23 mouse cellular contexts compared by ENCODE assay signal in genomic region chr8:13178137-13178536, GRCm38 (mm10). TPM values are rescaled to one million over a fixed set of nuclear protein-coding genes. Genes with fewer than 3 reads are reported as not detected.
DNase-seq lines count a peak whose midpoint lies in the region; ATAC-seq and TF ChIP-seq lines count a peak whose summit lies in the region.
"Had no signal": no experiment of that assay in that cellular context is flagged by ENCODE, and none has a peak within 500 bp of the region (broad histone marks: within the 10 kb centered on the region; RNA-seq: fewer than 3 reads in every experiment).

No protein-coding gene starts in this region.

- peak; percentile 21; the same call in 1 of the 2 replicates for ATAC-seq in liver, postnatal 0 days
- ATAC-seq in liver, embryonic 12.5 days = no peak
- 0 out of 2 replicates have a peak, but pooled peaks have one; percentile 2 for ATAC-seq in intestine, postnatal 0 days
- ATAC-seq in erythroblast, adult 5-6 weeks (replicated peaks; ENCODE audit: low FRiP score, poor library complexity, severe bottlenecking) = no peak
- ATAC-seq: CD4-positive, CD25-positive, alpha-beta regulatory T cell, adult 4 months; forebrain, embryonic 14.5 days; forebrain, embryonic 16.5 days had no signal

- H3K4me2 ChIP-seq in liver, postnatal 0 days (ENCODE audit: low read depth, low read length) = no peak overlapping the region
- H3K4me2 ChIP-seq in liver, embryonic 12.5 days = no peak overlapping the region
- H3K4me2 ChIP-seq in intestine, postnatal 0 days (replicated peaks; ENCODE audit: low read depth) = no peak overlapping the region
- H3K4me2 ChIP-seq: embryonic facial prominence, embryonic 12.5 days; forebrain, embryonic 12.5 days had no signal

- TF ChIP-seq CTCF in gastrocnemius, adult 2 months (IDR thresholded peaks at IDR 0.05) = no peak
- TF ChIP-seq CTCF in liver, postnatal 0 days (IDR thresholded peaks at IDR 0.05; ENCODE audit: low read depth) = no peak
- no peak for TF ChIP-seq CTCF in intestine, postnatal 0 days (IDR thresholded peaks at IDR 0.05; ENCODE audit: low read depth)
- no peak for TF ChIP-seq CTCF in thymus, adult 2 months (IDR thresholded peaks at IDR 0.05; ENCODE audit: borderline replicate concordance, control insufficient read depth, extremely low read depth, insufficient read depth, low read length, poor library complexity)

- peak overlapping the region; percentile 89; the same call in 1 of the 2 replicates for H3K27ac ChIP-seq in gastrocnemius, adult 2 months
- H3K27ac ChIP-seq in liver, postnatal 0 days (ENCODE audit: low read depth) = no peak overlapping the region
- no peak overlapping the region for H3K27ac ChIP-seq in liver, embryonic 12.5 days
- H3K27ac ChIP-seq in intestine, postnatal 0 days (ENCODE audit: low read depth, low read length) = peak overlapping the region; percentile 71
- no peak overlapping the region for H3K27ac ChIP-seq in thymus, adult 2 months (ENCODE audit: control insufficient read depth, insufficient read depth, low read length)
- H3K27ac ChIP-seq: embryonic facial prominence, embryonic 10.5 days; embryonic facial prominence, embryonic 12.5 days; forebrain, embryonic 10.5 days; forebrain, embryonic 12.5 days had no signal

- 88% methylated on average over 5 of the region's 5 CpGs for WGBS in liver, postnatal 0 days (ENCODE audit: insufficient replicate concordance)
- WGBS in liver, embryonic 12.5 days (ENCODE audit: insufficient replicate concordance) = 86% methylated on average over 5 of the region's 5 CpGs
- WGBS in intestine, postnatal 0 days = 85% methylated on average over 5 of the region's 5 CpGs
- 95% methylated on average over 5 of the region's 5 CpGs for WGBS in thymus, adult 2 months

- DNase-seq in gastrocnemius, adult 2 months = no peak
- DNase-seq in gastrocnemius, postnatal 10 days = no peak
- no peak for DNase-seq in liver, postnatal 0 days
- DNase-seq in thymus, adult 2 months = no peak
- DNase-seq: adrenal gland, adult 8-10 months; adrenal gland, postnatal 25 days; B cell, adult 2 months; cerebellum, adult 11-12 months; cerebellum, adult 2 months; cerebellum, adult 9-10 months; cerebellum, postnatal 10 days had no signal

- no peak overlapping the region for H3K9ac ChIP-seq in liver, postnatal 0 days (replicated peaks)
- H3K9ac ChIP-seq in liver, embryonic 12.5 days = no peak overlapping the region
- no peak overlapping the region for H3K9ac ChIP-seq in intestine, postnatal 0 days (ENCODE audit: low read depth, low read length)
- H3K9ac ChIP-seq: embryonic facial prominence, embryonic 12.5 days; forebrain, embryonic 12.5 days had no signal

- no peak overlapping the region for H3K4me3 ChIP-seq in gastrocnemius, adult 2 months
- H3K4me3 ChIP-seq in liver, postnatal 0 days (ENCODE audit: low read depth, low read length) = no peak overlapping the region
- H3K4me3 ChIP-seq in liver, embryonic 12.5 days = no peak overlapping the region
- H3K4me3 ChIP-seq in intestine, postnatal 0 days (ENCODE audit: low read depth, low read length) = no peak overlapping the region
- H3K4me3 ChIP-seq in thymus, adult 2 months (ENCODE audit: control insufficient read depth, insufficient read depth, low read length) = no peak overlapping the region
- H3K4me3 ChIP-seq: embryonic facial prominence, embryonic 10.5 days; embryonic facial prominence, embryonic 12.5 days; erythroblast, embryonic 14.5 days; forebrain, embryonic 10.5 days; forebrain, embryonic 12.5 days had no signal

- peaks cover 42% of the 10 kb centered on the region for H3K36me3 ChIP-seq in liver, postnatal 0 days (replicated peaks; ENCODE audit: insufficient read depth, low read length)
- peaks cover 58% of the 10 kb centered on the region for H3K36me3 ChIP-seq in liver, embryonic 12.5 days
- H3K36me3 ChIP-seq in intestine, postnatal 0 days (ENCODE audit: control insufficient read depth, insufficient read depth) = peaks cover 47% of the 10 kb centered on the region
- H3K36me3 ChIP-seq in thymus, adult 2 months (ENCODE audit: control insufficient read depth, insufficient read depth, low read length) = peaks cover 33% of the 10 kb centered on the region

- H3K9me3 ChIP-seq in liver, postnatal 0 days (ENCODE audit: low read length) = no peaks in the 10 kb centered on the region
- H3K9me3 ChIP-seq in liver, embryonic 12.5 days (replicated peaks) = no peaks in the 10 kb centered on the region
- no peaks in the 10 kb centered on the region for H3K9me3 ChIP-seq in intestine, postnatal 0 days (ENCODE audit: control insufficient read depth)
- H3K9me3 ChIP-seq: embryonic facial prominence, embryonic 10.5 days; embryonic facial prominence, embryonic 12.5 days; forebrain, embryonic 10.5 days; forebrain, embryonic 12.5 days; G1E had no signal

- no peaks in the 10 kb centered on the region for H3K27me3 ChIP-seq in liver, postnatal 0 days (ENCODE audit: insufficient read depth, low read length)
- no peaks in the 10 kb centered on the region for H3K27me3 ChIP-seq in liver, embryonic 12.5 days (replicated peaks)
- no peaks in the 10 kb centered on the region for H3K27me3 ChIP-seq in intestine, postnatal 0 days (replicated peaks; ENCODE audit: control insufficient read depth, insufficient read depth, low read length)
- no peaks in the 10 kb centered on the region for H3K27me3 ChIP-seq in thymus, adult 2 months (ENCODE audit: control insufficient read depth, insufficient read depth, low read length)
- H3K27me3 ChIP-seq: embryonic facial prominence, embryonic 12.5 days; forebrain, embryonic 12.5 days had no signal

- no peak for TF ChIP-seq POLR2A in thymus, adult 2 months (IDR thresholded peaks at IDR 0.05; ENCODE audit: control insufficient read depth, extremely low read depth, insufficient read depth, low read length, poor library complexity)

- H3K4me1 ChIP-seq in liver, postnatal 0 days (ENCODE audit: insufficient read depth) = no peaks in the 10 kb centered on the region
- peaks cover 22% of the 10 kb centered on the region for H3K4me1 ChIP-seq in liver, embryonic 12.5 days
- H3K4me1 ChIP-seq in intestine, postnatal 0 days (replicated peaks; ENCODE audit: control insufficient read depth, insufficient read depth, low read length) = no peaks in the 10 kb centered on the region
- H3K4me1 ChIP-seq in thymus, adult 2 months (replicated peaks; ENCODE audit: control insufficient read depth, insufficient read depth, low read length) = no peaks in the 10 kb centered on the region
- H3K4me1 ChIP-seq: embryonic facial prominence, embryonic 12.5 days; forebrain, embryonic 10.5 days; forebrain, embryonic 12.5 days had no signal

- intact Hi-C loops in gastrocnemius, adult 2 months (cut with DNase I) = no loop called here

- no peak for TF ChIP-seq EP300 in liver, postnatal 0 days (IDR thresholded peaks at IDR 0.05; ENCODE audit: low read depth)

RNA-seq across cellular contexts. Expression of gene Lamp1, which starts 19.2 kb away (rescaled TPM):
- 100 to 1,000 TPM; 378 to 400 TPM for total RNA-seq in gastrocnemius, adult 2 months (2021)
- total RNA-seq in gastrocnemius, postnatal 10 days (2021) = 100 to 1,000 TPM; 234 to 237 TPM
- 199 and 206 TPM in 2 replicates for polyA plus RNA-seq in liver, postnatal 0 days (2015; fragmentation: Nextera tagmentation; extraction: Ambion mirVana)
- 199 and 203 TPM in 2 replicates for polyA plus RNA-seq in liver, embryonic 12.5 days (2016; fragmentation: Nextera tagmentation; extraction: Ambion mirVana)
- polyA plus RNA-seq in intestine, postnatal 0 days (2015; fragmentation: Nextera tagmentation; extraction: Ambion mirVana) = 847 and 854 TPM in 2 replicates
- polyA plus RNA-seq in thymus, adult 2 months (2012; rRNA removed) = 345 and 388 TPM in 2 replicates
- 101 and 131 TPM in 2 replicates for total RNA-seq in erythroblast, adult 5-6 weeks (2015; ENCODE audit: low replicate concordance)
- total RNA-seq in erythroblast, adult 5-6 weeks (2017; ENCODE audit: low replicate concordance) = 103 and 130 TPM in 2 replicates

RNA-seq across cellular contexts. Expression of gene Grtp1, which starts 22.3 kb away (rescaled TPM):
- total RNA-seq in gastrocnemius, adult 2 months (2021) = 10 to 100 TPM in 1 of 2 experiments, 1 to 10 TPM in 1; 9.7 to 20.6 TPM
- 10 to 100 TPM in 1 of 2 experiments, 1 to 10 TPM in 1; 9.8 to 14.0 TPM for total RNA-seq in gastrocnemius, postnatal 10 days (2021)
- polyA plus RNA-seq in liver, postnatal 0 days (2015; fragmentation: Nextera tagmentation; extraction: Ambion mirVana) = 10.6 and 12.1 TPM in 2 replicates
- polyA plus RNA-seq in liver, embryonic 12.5 days (2016; fragmentation: Nextera tagmentation; extraction: Ambion mirVana) = 13.8 and 14.0 TPM in 2 replicates
- polyA plus RNA-seq in intestine, postnatal 0 days (2015; fragmentation: Nextera tagmentation; extraction: Ambion mirVana) = 110 and 113 TPM in 2 replicates
- 1.5 and 1.7 TPM in 2 replicates for polyA plus RNA-seq in thymus, adult 2 months (2012; rRNA removed)
- total RNA-seq in erythroblast, adult 5-6 weeks (2015; ENCODE audit: low replicate concordance) = 5.0 and 6.3 TPM in 2 replicates
- 1.6 and 4.3 TPM in 2 replicates for total RNA-seq in erythroblast, adult 5-6 weeks (2017; ENCODE audit: low replicate concordance)

Comparison
In these comparisons a context has a peak if more than half of its experiments do, and no peak if none do; other contexts are left out.
1. ATAC-seq: peak in liver, postnatal 0 days (single experiment) and intestine, postnatal 0 days (single experiment); none in liver, embryonic 12.5 days (single experiment) and erythroblast, adult 5-6 weeks (single experiment).
2. H3K27ac ChIP-seq: peak in gastrocnemius, adult 2 months (single experiment) and intestine, postnatal 0 days (single experiment); none in liver, postnatal 0 days (single experiment), liver, embryonic 12.5 days (single experiment) and thymus, adult 2 months (single experiment).